Mouse (Mus musculus): ENCODE measurements at regions not wholly inside any gene's neighbourhood (a gene's known extent, or its start where the extent isn't known, plus 50 kb on each side); places are given as distances from the start of the nearest gene placed in this dataset.
"Not testable (repeated sequence)": the region's sequence is repeated elsewhere in the genome, so short reads cannot be mapped to it uniquely, and the experiment has no call there.

DNA sequence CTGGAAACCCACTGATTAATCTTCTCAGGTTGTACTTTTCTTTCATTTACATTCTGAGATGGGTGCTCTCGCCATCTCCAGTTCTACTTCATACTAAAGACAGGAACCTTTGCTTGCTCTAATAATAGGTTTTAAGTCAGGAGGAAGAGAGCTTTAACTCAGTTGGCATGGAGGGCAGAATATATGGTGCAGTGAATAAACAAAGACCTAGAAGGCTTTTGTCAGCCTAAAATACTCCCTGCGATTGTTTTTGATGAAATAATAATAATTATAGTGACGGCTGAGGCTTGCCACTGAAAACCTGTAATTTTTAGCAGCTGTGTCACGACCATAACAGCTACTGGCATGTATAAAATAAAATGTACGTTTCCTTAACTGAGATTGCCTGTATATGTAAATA lies 327.9 kb upstream of the Cwc22 start:
- DNase-seq, result no peak

DNA sequence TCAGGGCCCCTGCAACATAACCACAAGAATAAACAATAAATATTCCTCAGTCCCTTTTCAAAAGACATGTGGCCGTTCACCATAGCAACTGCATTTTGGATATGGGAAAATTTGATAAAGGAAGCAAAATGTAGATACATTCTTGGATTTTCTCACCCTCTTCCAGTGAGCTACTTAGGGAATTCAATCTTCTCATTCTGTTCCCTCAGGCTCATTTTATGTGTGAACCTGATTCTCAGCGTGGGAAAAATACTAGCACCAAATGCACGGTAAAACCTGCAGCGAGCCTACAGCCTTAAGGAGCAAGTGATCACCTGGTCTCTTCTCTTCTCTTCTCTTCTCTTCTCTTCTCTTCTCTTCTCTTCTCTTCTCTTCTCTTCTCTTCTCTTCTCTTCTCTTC lies 322.5 kb upstream of the Cwc22 start:
- DNase-seq, result no peak

- no peak for DNase-seq
Observed at GRCm38 (mm10) chr2:78267527-78268375, 321.6 kb upstream of the Cwc22 start.

DNA sequence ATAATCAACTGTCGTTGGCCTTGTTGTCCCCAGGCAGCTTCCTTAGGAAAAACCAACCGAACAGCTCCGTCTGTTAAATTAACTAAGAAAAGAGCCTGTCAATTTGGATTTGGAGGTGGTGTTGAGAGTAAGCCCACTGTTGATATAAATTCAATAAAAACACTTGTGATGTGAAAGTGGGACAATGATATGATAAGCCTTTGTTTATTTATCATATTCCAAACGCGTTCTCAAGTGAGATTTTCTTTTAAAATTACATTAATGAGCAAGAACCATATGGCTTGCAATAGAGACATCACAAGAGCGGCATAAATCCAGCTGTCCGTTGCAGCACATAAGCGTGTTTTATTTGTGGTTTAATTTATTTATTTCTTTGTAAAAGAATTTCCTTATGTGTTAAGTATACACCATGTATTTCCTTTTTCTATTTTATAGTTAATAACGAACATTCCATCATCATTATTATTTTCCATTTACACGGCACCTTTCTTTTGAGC lies 307.5 kb upstream of the Cwc22 start:
- no peak for DNase-seq

- DNase-seq, result no peak
Observed at GRCm38 (mm10) chr2:78246354-78246753, 300.2 kb upstream of the Cwc22 start.

DNA sequence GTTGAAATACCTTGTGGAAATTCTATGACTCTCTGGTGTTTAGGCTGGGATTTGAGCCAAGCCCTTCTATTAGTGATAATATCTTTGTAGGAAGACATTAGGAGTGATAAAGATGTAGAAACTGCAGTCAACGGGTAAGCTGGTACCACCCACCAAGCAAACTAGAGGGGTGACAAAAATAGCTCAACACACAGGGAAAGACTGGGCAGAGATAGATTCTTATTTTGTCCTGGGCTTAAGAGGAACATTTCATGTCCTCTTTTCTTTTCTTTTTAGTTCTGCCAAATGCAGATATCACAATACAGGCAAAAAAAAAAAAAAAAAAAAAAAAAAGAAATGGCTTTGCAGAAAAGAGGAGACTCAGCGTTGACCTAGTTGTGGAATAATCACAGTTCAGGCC lies 294.1 kb upstream of the Cwc22 start:
- DNase-seq, result no peak

- DNase-seq, result not testable (repeated sequence)
Observed at GRCm38 (mm10) chr2:78225383-78226100, 279.4 kb upstream of the Cwc22 start.

GRCm38 (mm10) chr2:78214469-78214868 lies 268.3 kb upstream of the Cwc22 start:
- no peak for DNase-seq

GRCm38 (mm10) chr2:78205125-78205524 lies 258.9 kb upstream of the Cwc22 start:
- DNase-seq, result no peak

- no peak for DNase-seq
Observed at GRCm38 (mm10) chr2:78196006-78196405, 249.8 kb upstream of the Cwc22 start.

- no peak for DNase-seq
Observed at GRCm38 (mm10) chr2:78189620-78190019, 243.4 kb upstream of the Cwc22 start.

DNA sequence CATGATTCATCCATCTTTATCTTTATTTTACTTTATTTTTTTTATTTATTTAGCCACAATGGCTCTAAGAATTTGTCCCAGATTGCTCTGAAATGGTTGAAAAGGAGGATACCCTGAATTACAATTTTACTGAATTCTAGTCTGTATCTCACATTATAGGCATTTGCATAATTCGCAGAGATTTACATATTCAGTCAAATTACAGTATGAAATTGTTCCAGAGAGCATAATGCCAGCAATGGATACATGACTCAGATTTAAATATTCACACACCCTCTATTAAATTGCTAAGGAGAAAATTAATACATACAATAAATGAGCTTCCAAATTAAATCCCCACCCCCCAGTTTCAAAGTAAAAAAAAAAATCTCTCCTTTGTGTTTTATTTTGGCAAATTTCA lies 238.8 kb upstream of the Cwc22 start:
- no peak for DNase-seq

- DNase-seq, result no peak
Observed at GRCm38 (mm10) chr2:78173784-78174183, 227.6 kb upstream of the Cwc22 start.

DNA sequence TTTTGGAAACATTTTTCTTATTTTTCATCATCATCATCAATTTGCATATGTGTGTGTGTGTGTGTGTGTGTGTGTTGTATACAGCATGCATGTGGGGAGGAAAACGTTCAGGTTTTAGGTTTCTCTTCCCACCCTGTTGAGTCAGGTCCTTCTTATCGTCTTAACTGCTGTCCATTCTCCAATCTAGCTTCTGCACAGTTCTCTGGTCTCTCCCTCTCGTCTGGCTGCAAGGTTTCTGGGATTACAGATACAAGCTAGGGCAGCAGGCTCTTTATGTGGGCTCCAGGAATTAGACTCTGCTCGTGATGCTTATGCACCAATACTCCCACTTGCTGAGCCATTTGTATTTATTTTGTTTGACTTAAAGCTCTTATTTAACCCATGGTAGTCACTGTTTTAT lies 226.6 kb upstream of the Cwc22 start:
- DNase-seq, result no peak

DNA sequence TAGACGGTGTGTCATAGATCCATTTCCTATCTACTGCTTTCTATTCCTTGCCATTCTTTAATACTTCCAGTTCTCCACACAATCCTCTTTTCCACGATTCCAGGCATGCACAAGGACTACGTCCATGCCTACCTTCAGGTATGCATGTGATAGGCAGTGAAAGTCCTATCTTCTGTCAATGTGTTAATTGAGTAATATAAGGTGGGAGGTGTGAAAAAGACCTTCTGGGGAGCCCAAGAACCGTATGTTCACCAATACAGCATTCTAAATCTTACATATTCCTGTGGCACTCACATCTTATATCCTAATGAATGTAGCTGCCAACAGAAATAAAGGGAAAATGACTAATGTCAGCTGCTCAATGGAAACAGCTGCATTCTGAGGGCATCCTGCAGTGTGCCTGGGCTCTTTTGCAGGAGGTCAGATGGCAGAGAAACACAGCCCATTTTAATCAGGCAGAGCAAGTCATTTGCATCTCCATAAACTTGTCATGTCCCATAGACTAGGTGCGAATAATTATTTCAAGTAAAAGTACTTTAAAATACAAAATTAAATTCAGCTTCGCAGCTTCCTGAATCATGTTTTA lies 224.1 kb upstream of the Cwc22 start:
- no peak for DNase-seq

GRCm38 (mm10) chr2:78165429-78165828 lies 219.3 kb upstream of the Cwc22 start:
- no peak for DNase-seq

GRCm38 (mm10) chr2:78159877-78160485 lies 213.8 kb upstream of the Cwc22 start:
- no peak for DNase-seq

DNA sequence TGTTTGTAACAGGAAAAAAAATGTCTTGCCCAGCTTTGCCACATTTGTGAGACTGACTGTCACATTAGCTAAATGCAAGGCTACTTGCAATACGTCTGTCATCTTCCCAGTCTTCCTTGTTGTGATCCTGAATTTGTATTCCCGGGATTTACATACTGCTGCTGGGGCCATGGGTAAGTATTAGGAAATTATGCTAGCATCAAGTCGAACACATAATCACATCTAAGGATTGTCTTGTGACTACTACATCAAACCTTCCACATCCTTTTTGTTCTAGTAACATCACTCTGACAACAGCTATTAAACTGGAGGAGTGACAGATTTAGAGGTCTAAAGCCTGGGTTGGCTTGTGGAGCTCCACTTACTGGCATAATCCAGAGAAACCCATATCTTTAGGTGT lies 164.2 kb upstream of the Cwc22 start:
- no peak for DNase-seq

DNA sequence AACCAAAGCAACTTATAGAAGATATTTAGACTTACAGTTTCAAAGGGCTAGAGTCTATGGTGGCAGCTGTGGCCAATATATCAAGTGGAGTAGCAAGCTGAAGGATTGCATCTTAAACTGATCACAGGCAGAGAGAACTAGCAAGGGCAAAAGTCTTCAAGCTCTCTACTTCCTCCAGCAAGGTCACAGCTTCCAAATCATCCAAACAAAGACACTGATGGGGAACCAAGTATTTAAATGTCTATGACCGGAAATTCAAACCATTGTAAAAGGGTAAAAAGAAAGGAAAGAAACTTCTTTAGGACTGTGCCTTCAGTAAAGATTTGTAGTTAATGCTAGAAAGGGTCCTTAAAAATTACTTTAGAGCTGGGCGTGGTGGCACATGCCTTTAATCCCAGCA lies 149.4 kb upstream of the Cwc22 start:
- DNase-seq, result no peak

- DNase-seq, result no peak
Observed at GRCm38 (mm10) chr2:78094921-78095320, 148.7 kb upstream of the Cwc22 start.

DNA sequence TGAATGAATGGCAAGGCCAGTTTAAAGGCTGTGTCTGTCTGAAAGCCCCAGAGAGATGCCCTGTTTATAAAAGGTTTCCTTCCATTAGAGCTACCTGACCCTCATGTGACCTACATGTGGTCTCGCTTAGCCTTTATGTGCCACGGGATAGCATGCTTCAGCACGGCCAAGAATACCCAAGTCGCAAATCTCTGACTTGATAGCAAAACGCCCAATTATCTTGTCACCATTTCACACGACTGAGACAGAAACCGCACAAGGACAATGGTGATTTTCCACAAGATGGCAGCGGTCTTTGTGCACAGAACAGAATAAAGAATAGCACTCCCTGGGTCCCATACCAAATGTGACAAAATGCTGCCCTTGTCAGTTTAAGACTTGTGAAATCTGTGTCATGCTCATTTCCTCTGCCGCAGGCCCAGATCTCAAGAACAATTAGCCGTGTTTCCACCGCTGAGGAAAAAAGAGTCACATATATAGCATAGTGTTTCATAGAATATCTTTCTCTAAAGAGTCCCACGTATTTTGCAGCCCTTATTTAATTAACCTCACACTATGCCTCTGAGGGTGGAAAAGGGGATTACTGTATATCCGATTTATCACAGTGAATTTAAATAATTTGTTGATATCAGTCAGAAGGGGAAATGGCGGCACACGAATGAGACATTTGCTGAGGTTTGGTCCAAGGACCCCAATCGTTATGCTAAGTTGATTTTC lies 118.3 kb upstream of the Cwc22 start:
- DNase-seq, result no peak

GRCm38 (mm10) chr2:78059801-78060416 lies 113.7 kb upstream of the Cwc22 start:
- DNase-seq, result no peak

All from kidney, postnatal 25 days (tissue).